Comparison of ENCODE assay signal across 24 mouse cellular contexts in genomic region chr13:120310749-120311148, GRCm38 (mm10). TPM values are rescaled to one million over a fixed set of nuclear protein-coding genes. Genes with fewer than 3 reads are reported as not detected.
"Had no signal": no experiment of that assay in that cellular context is flagged by ENCODE, and none has a peak within 500 bp of the region (broad histone marks: within the 10 kb centered on the region; RNA-seq: fewer than 3 reads in every experiment).

No protein-coding gene starts in this region.

- H3K36me3 ChIP-seq: limb, embryonic 13.5 days; lung, embryonic 15.5 days; midbrain, embryonic 12.5 days; neural tube, embryonic 13.5 days had no signal

- H3K4me1 ChIP-seq: limb, embryonic 13.5 days; lung, embryonic 15.5 days; midbrain, embryonic 12.5 days; neural tube, embryonic 13.5 days had no signal

- H3K9ac ChIP-seq: limb, embryonic 13.5 days; liver, embryonic 14.5 days; lung, embryonic 15.5 days; midbrain, embryonic 12.5 days; neural tube, embryonic 13.5 days had no signal

- ATAC-seq: inflammation-experienced regulatory T-cells, adult 6 months; intestine, postnatal 0 days; midbrain, embryonic 16.5 days had no signal

- H3K27me3 ChIP-seq: limb, embryonic 13.5 days; lung, embryonic 15.5 days; midbrain, embryonic 12.5 days; neural tube, embryonic 13.5 days had no signal

- DNase-seq: kidney, adult 9 months; kidney, postnatal 4 days; left cerebral cortex, postnatal 4 days; retina, postnatal 1 day; right cerebral cortex, postnatal 4 days; spleen, adult 18-20 months; thymus, postnatal 36 days had no signal

- H3K9me3 ChIP-seq: limb, embryonic 13.5 days; lung, embryonic 15.5 days; midbrain, embryonic 12.5 days; neural tube, embryonic 13.5 days had no signal

- H3K4me3 ChIP-seq: layer of hippocampus, adult 2 months; limb, embryonic 13.5 days; lung, embryonic 15.5 days; midbrain, embryonic 12.5 days; neural tube, embryonic 13.5 days had no signal

- H3K4me2 ChIP-seq: limb, embryonic 13.5 days; lung, embryonic 15.5 days; midbrain, embryonic 12.5 days; neural tube, embryonic 13.5 days had no signal

- H3K27ac ChIP-seq: kidney, postnatal 0 days; layer of hippocampus, adult 2 months; limb, embryonic 13.5 days; liver, embryonic 14.5 days; lung, embryonic 15.5 days; midbrain, embryonic 12.5 days; neural tube, embryonic 13.5 days had no signal

RNA-seq across cellular contexts. Expression of gene Tcstv3, which starts 5.9 kb away (rescaled TPM):
- total RNA-seq: layer of hippocampus, adult 2 months; layer of hippocampus, postnatal 14 days; left cerebral cortex, adult 18-20 months; left cerebral cortex, postnatal 10 days; left cerebral cortex, postnatal 4 days; liver, adult 2 months; megakaryocyte-erythroid progenitor cell, adult 5-6 weeks had no signal
- polyA plus RNA-seq: inflammation-experienced regulatory T-cells, adult 6 months; intestine, postnatal 0 days; kidney, postnatal 0 days; limb, embryonic 13.5 days; liver, adult 2 months; liver, embryonic 14.5 days; lung, embryonic 15.5 days; midbrain, embryonic 12.5 days; midbrain, embryonic 16.5 days; neural tube, embryonic 13.5 days; stomach, embryonic 14.5 days; thymus, postnatal 0 days had no signal

RNA-seq across cellular contexts. Expression of gene BC147527, which starts 10.6 kb away (rescaled TPM):
- total RNA-seq: layer of hippocampus, adult 2 months; layer of hippocampus, postnatal 14 days; left cerebral cortex, adult 18-20 months; left cerebral cortex, postnatal 10 days; left cerebral cortex, postnatal 4 days had no signal
- polyA plus RNA-seq: liver, adult 2 months; midbrain, embryonic 16.5 days had no signal

RNA-seq across cellular contexts. Expression of gene AF067061, which starts 47.8 kb away (rescaled TPM):
- total RNA-seq: layer of hippocampus, adult 2 months; layer of hippocampus, postnatal 14 days; left cerebral cortex, adult 18-20 months; left cerebral cortex, postnatal 10 days; left cerebral cortex, postnatal 4 days; liver, adult 2 months; megakaryocyte-erythroid progenitor cell, adult 5-6 weeks had no signal
- polyA plus RNA-seq: inflammation-experienced regulatory T-cells, adult 6 months; intestine, postnatal 0 days; kidney, postnatal 0 days; limb, embryonic 13.5 days; liver, adult 2 months; liver, embryonic 14.5 days; lung, embryonic 15.5 days; midbrain, embryonic 12.5 days; midbrain, embryonic 16.5 days; neural tube, embryonic 13.5 days; stomach, embryonic 14.5 days; thymus, postnatal 0 days had no signal
